Mouse (Mus musculus): ENCODE results near the gene Olfr145.

DNA sequence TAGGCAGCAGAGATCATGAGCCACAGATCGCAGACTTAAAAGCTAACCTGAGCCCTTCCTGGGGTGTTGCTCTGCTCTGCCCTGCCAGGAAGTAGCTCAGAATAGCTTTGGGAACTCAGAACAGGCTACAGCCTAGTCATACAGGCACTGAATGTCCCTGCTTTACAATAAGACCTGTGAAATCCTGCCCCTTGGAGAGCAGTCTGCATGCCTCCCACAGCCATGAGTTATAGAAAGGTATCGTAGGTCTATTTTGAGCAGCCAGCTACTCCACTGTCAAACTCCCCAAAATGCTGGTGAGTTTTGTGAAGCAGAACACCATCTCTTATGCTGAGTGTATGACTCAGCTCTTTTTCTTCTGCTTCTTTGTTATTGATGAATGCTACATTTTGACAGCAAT is 44.6 kb downstream of the Olfr145 start:
- no peak for TF ChIP-seq CTCF (IDR thresholded peaks at IDR 0.05; ENCODE audit: insufficient read depth, low read depth, low read length)
- no peak for TF ChIP-seq POLR2A (IDR thresholded peaks at IDR 0.05; ENCODE audit: insufficient read depth, low read depth, low read length)
